Mouse (Mus musculus) kidney, adult 2 months (tissue): ENCODE results near the gene Polr2f. TPM values are rescaled to one million over a fixed set of nuclear protein-coding genes. Genes with fewer than 3 reads are reported as not detected.

Experiments
- DNase-seq: peaks from one replicate; pipeline ENCODE4 v3.0.0; 2021
- H3K27ac ChIP-seq: fragments of 200-500 bp; 2 replicates; pipeline ENCODE4 v1.5.1; 2012; ENCODE audit warnings: low read depth, low read length, control low read depth, inconsistent platforms; ENCODE audit not compliant: insufficient read depth
- H3K27me3 ChIP-seq: fragments of 200-500 bp; replicated peaks from 2 replicates; pipeline ENCODE4 v1.6.1; 2012; ENCODE audit warnings: mild to moderate bottlenecking, moderate library complexity, low read length, inconsistent platforms; ENCODE audit not compliant: control insufficient read depth, insufficient read depth
- H3K36me3 ChIP-seq: fragments of 200-500 bp; 2 replicates; pipeline ENCODE4 v1.6.1; 2012; ENCODE audit warnings: mild to moderate bottlenecking, moderate library complexity, low read length, inconsistent platforms; ENCODE audit not compliant: control insufficient read depth, insufficient read depth
- H3K4me1 ChIP-seq: fragments of 200-500 bp; 2 replicates; pipeline ENCODE4 v1.6.1; 2011; ENCODE audit warnings: low read length; ENCODE audit not compliant: control insufficient read depth, insufficient read depth
- H3K4me3 ChIP-seq: fragments of 200-500 bp; 2 replicates; pipeline ENCODE4 v1.5.1; 2011; ENCODE audit warnings: mild to moderate bottlenecking, low read depth, low read length, control low read depth; ENCODE audit not compliant: insufficient read depth
- CTCF ChIP-seq: fragments of 200-500 bp; conservative IDR thresholded peaks from 2 replicates; pipeline ENCODE4 v1.5.1; 2011; ENCODE audit warnings: low read depth, mild to moderate bottlenecking, control low read depth, low read length, moderate library complexity, mixed read lengths; ENCODE audit not compliant: insufficient read depth, insufficient read length
- POLR2A ChIP-seq: fragments of 200-500 bp; IDR thresholded peaks from one replicate; pipeline ENCODE4 v1.6.1; 2011; ENCODE audit warnings: low read depth, low read length, control low read depth
- WGBS: fragments of 180-500 bp; shearing (Covaris S2); methylation state at CpG from one replicate; pipeline ENCODE4 v1.1.7; 2018; 5-methylcytosine and 5-hydroxymethylcytosine counted together
- polyA plus RNA-seq: library from polyadenylated mRNA; depleted of rRNA; stranded (reverse); fragments of >200 nt; gene quantifications from 2 replicates; pipeline ENCODE4 v1.2.3, GENCODE M21; 2012

Gene Polr2f
- polyA plus RNA-seq, 1 experiment, result 74.9 TPM

DNA sequence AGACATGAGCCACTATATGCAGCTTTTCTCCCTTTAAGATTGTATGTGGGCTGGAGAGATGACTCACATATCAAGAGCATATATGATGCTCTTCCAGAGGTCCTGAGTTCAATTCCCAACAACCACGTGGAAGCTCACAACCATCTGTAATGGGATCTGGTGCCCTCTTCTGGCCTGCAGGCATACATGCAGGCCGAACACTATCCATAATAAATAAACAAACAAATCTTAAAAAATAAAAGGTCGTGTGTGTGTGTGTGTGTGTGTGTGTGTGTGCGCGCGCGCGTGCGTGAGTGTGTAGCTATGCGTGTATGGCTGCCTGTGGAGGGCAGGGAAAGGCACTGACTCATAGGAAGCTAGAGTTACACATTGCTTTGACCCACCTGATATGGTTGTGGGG is 1.2 kb upstream of the Polr2f start:
- H3K27me3 ChIP-seq, result no peaks in the 10 kb centered on the region
- 55% methylated on average over 10 of the region's 10 CpGs for WGBS
- DNase-seq, result no peak
- no peak overlapping the region for H3K4me3 ChIP-seq
- H3K27ac ChIP-seq, result no peak overlapping the region
- TF ChIP-seq POLR2A, result no peak
- TF ChIP-seq CTCF, result peak; percentile 63
- no peaks in the 10 kb centered on the region for H3K36me3 ChIP-seq
- peaks cover 17% of the 10 kb centered on the region for H3K4me1 ChIP-seq

DNA sequence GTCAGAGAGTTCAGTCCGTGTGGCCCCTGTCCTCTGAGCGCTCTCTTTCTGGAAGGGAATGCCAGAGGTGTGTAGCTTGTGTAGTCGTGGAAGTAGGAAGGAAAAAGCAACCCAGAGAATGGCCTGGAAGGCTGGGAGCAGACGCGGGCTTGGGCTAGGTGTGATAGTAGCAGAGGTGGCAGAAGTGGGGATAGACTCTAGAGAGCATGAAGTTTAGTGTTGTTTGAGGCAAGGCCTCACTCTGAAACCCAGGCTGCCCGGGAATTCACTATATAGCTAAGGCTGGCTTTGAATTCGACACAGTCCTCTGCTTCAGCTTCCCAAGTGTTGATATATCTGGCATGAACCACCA is 733 bp downstream of the Polr2f start:
- under 1% methylated on average over 7 of the region's 7 CpGs for WGBS
- Histone ChIP-seq H3K36me3 (no peaks in the 10 kb centered on the region), H3K27ac (no peak overlapping the region), H3K4me3 (peak overlapping the region; percentile 87), H3K4me1 (no peaks in the 10 kb centered on the region; the same call in 1 of the 2 replicates), H3K27me3 (no peaks in the 10 kb centered on the region)
- no peak for DNase-seq
- TF ChIP-seq POLR2A (no peak), CTCF (no peak)

DNA sequence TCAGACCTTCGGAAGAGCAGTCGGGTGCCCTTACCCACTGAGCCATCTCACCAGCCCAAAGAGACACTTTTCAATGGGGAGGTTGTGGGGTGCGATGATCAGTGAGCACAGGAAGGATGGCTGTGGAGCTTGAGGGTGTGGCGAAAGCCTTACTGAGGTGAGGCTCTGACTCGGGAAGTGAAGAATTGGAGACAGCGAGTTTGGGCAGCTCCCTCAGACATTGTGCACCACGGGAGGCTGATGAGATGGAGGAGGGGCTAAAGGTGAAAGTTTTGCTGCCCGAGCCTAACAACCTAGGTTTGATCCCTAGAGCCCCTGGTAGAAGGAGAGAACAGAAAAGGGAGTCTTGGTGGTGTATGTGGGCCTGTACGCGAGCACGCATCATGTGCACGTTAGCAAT is 2.5 kb downstream of the Polr2f start:
- H3K27ac ChIP-seq, result no peak overlapping the region
- TF ChIP-seq CTCF, result no peak
- TF ChIP-seq POLR2A, result no peak
- H3K36me3 ChIP-seq, result no peaks in the 10 kb centered on the region
- no peaks in the 10 kb centered on the region for H3K27me3 ChIP-seq
- no peak overlapping the region for H3K4me3 ChIP-seq
- WGBS, result 82% methylated on average over 12 of the region's 12 CpGs
- no peak for DNase-seq
- H3K4me1 ChIP-seq, result no peaks in the 10 kb centered on the region; the same call in 1 of the 2 replicates

DNA sequence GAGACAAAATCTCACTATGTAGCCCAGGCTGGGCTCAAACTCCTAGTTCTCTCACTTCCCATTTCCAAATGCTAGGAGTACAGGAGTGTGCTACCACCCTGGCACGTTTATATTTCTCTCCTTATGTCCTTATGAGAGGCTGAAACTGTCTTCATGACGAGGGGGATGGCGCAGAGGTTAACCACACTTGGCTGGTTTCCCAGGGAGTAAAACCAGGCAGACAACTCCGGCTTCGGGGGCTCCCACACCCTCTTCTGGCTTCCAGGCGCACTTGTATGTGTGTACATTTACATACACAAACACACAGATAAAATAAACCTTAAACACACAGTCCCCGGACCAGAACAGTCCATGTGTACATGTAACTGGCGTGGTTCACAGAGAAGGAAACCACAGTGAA is 3.2 kb downstream of the Polr2f start:
- Histone ChIP-seq H3K4me1 (no peaks in the 10 kb centered on the region; the same call in 1 of the 2 replicates), H3K27ac (no peak overlapping the region), H3K27me3 (no peaks in the 10 kb centered on the region), H3K4me3 (no peak overlapping the region), H3K36me3 (no peaks in the 10 kb centered on the region)
- no peak for DNase-seq
- TF ChIP-seq POLR2A, result no peak
- TF ChIP-seq CTCF, result no peak
- 58% methylated on average over 8 of the region's 8 CpGs for WGBS

DNA sequence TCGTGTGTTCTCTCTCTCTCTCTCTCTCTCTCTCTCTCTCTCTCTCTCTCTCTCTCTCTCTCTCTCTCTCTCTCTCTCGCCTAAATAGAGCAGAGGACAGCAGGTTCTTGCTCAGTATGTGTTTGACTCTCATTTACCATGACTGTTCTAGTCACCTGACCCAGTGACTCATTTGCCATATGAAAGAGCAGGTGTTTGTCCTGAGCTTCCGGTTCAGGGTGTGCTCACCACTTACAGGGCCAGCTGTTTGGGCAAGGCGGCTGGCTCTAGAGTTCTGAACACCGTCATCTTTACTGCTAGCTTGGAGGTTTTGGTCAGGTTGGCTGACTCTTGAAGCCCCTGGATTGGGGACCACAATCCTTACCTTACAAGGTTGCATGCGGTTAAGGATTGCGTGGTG is 4.7 kb downstream of the Polr2f start:
- WGBS, result 90% methylated on average over 7 of the region's 7 CpGs
- no peaks in the 10 kb centered on the region for H3K4me1 ChIP-seq
- no peak overlapping the region for H3K4me3 ChIP-seq
- DNase-seq, result no peak
- TF ChIP-seq POLR2A (no peak), CTCF (no peak)
- no peaks in the 10 kb centered on the region for H3K36me3 ChIP-seq
- no peaks in the 10 kb centered on the region for H3K27me3 ChIP-seq
- no peak overlapping the region for H3K27ac ChIP-seq

DNA sequence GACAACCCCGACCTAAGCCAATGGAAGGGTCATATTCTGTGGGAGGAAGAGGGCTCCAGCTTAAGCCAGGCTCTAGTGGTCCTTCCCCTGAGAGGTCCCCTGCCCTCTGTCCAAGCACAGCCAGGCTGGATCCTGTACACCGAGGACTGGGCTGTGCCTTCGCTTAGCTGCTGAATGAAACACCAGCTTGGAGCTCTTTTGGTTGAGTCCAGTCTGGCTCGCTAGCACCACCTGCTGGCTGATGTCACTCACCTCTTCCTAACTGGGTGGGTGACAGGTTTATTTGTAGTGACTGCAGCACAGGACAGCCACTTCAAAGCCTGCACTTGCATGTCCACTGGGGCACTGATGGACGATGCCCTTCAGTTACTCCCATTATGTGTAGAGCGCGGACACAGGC is 7.7 kb downstream of the Polr2f start:
- Histone ChIP-seq H3K4me1 (no peaks in the 10 kb centered on the region), H3K36me3 (no peaks in the 10 kb centered on the region), H3K27ac (no peak overlapping the region), H3K27me3 (no peaks in the 10 kb centered on the region), H3K4me3 (no peak overlapping the region)
- TF ChIP-seq POLR2A (no peak), CTCF (peak; percentile 88)
- peak; percentile 82 for DNase-seq
- WGBS, result 39% methylated on average over 7 of the region's 7 CpGs

DNA sequence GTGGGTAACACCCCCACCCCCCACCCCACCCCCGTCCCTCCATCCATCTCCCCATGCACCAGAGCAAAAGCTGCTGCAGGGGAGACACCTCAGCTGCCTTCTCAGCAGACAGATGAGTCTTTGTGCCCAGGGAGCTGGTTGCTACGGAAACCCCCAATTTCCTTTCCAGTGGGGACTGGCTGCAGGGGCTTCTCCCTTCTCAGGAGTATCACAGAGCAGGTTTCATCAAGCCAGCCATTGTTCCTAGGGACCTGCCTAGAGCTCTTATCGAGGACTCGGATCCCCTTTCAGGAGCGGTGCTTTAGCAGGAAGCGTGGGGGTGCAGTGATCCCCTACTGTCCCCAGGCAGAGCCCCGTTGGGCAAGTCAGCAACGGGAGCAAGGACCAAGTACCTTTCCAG is 11.1 kb downstream of the Polr2f start:
- TF ChIP-seq CTCF (no peak), POLR2A (no peak)
- no peaks in the 10 kb centered on the region for H3K4me1 ChIP-seq
- WGBS, result 85% methylated on average over 8 of the region's 8 CpGs

DNA sequence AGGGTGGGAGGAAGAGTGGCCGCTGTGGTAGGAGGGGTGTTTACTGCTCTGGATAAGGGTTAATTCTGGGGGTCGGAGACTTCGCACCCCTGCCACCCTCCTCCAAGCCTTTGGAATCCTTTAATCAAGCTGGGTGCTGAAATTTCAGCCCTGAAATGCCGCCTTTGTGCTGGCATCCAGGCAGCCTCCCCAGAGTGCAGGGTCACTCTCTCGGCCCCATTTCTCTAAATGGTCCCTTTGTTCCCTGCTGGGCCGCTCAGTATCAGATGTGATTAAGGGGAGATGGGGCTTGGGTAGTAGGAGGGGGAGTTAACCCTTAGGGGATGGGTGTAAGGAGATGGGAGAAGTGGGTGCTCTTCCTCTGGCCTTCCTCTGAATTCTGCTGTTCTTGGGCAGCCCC is 11.9 kb downstream of the Polr2f start:
- H3K27me3 ChIP-seq, result no peaks in the 10 kb centered on the region
- TF ChIP-seq CTCF (no peak), POLR2A (no peak)
- H3K27ac ChIP-seq, result no peak overlapping the region
- DNase-seq, result no peak
- WGBS, result 75% methylated on average over 6 of the region's 6 CpGs
- H3K4me1 ChIP-seq, result no peaks in the 10 kb centered on the region
- H3K4me3 ChIP-seq, result no peak overlapping the region
- H3K36me3 ChIP-seq, result no peaks in the 10 kb centered on the region

More for the DNA sequence above, 11.1 kb downstream of the Polr2f start:
- no peak for DNase-seq
- Histone ChIP-seq H3K27ac (no peak overlapping the region), H3K27me3 (no peaks in the 10 kb centered on the region), H3K4me3 (no peak overlapping the region), H3K36me3 (no peaks in the 10 kb centered on the region)
